Mouse (Mus musculus): ENCODE results near the gene Neurl3. TPM values are rescaled to one million over a fixed set of nuclear protein-coding genes. Genes with fewer than 3 reads are reported as not detected.

Gene Neurl3
- polyA plus RNA-seq, 1 experiment from 2014 or later = 0.51 TPM

GRCm38 (mm10) chr1:36257276-36257675, 17.2 kb downstream of the Neurl3 start:
- DNase-seq (ENCODE audit: low spot score) = no peak
- WGBS = 91% methylated on average over 8 of the region's 8 CpGs
- ATAC-seq = no peak

GRCm38 (mm10) chr1:36255871-36256640, 18.4 kb downstream of the Neurl3 start:
- DNase-seq (ENCODE audit: low spot score) = no peak
- Histone ChIP-seq H3K27ac (ENCODE audit: low read depth, low read length) (no peak overlapping the region), H3K4me3 (ENCODE audit: low read depth, low read length) (no peak overlapping the region), H3K36me3 (ENCODE audit: control insufficient read depth, insufficient read depth, low read length) (no peaks in the 10 kb centered on the region), H3K4me1 (ENCODE audit: control insufficient read depth, insufficient read depth, low read length) (no peaks in the 10 kb centered on the region), H3K9ac (ENCODE audit: low read length) (no peak overlapping the region), H3K9me3 (replicated peaks; ENCODE audit: control insufficient read depth, low read length) (0 out of 2 replicates have a peak, but pooled peaks cover 5% of the 10 kb centered on the region), H3K27me3 (replicated peaks; ENCODE audit: control insufficient read depth, insufficient read depth, low read length) (no peaks in the 10 kb centered on the region), H3K4me2 (ENCODE audit: low read length) (peak overlapping the region; percentile 16; the same call in 1 of the 2 replicates)
- ATAC-seq = no peak
- WGBS = 25% methylated on average over 20 of the region's 20 CpGs

More at GRCm38 (mm10) chr1:36257276-36257675, 17.2 kb downstream of the Neurl3 start:
- no peak overlapping the region for H3K4me3 ChIP-seq (ENCODE audit: low read depth, low read length)
- no peak overlapping the region for H3K9ac ChIP-seq (ENCODE audit: low read length)
- H3K9me3 ChIP-seq (replicated peaks; ENCODE audit: control insufficient read depth, low read length) = 0 out of 2 replicates have a peak, but pooled peaks cover 5% of the 10 kb centered on the region
- H3K4me1 ChIP-seq (ENCODE audit: control insufficient read depth, insufficient read depth, low read length) = no peaks in the 10 kb centered on the region
- no peak overlapping the region for H3K4me2 ChIP-seq (ENCODE audit: low read length)
- no peak overlapping the region for H3K27ac ChIP-seq (ENCODE audit: low read depth, low read length)
- no peaks in the 10 kb centered on the region for H3K36me3 ChIP-seq (ENCODE audit: control insufficient read depth, insufficient read depth, low read length)
- no peaks in the 10 kb centered on the region for H3K27me3 ChIP-seq (replicated peaks; ENCODE audit: control insufficient read depth, insufficient read depth, low read length)

- H3K4me2 ChIP-seq (ENCODE audit: low read length) = peak overlapping the region; percentile 42
- H3K9me3 ChIP-seq (replicated peaks; ENCODE audit: control insufficient read depth, low read length) = 0 out of 2 replicates have a peak, but pooled peaks cover 5% of the 10 kb centered on the region
- H3K4me1 ChIP-seq (ENCODE audit: control insufficient read depth, insufficient read depth, low read length) = no peaks in the 10 kb centered on the region
- ATAC-seq = peak; percentile 45; the same call in 1 of the 2 replicates
- no peak overlapping the region for H3K27ac ChIP-seq (ENCODE audit: low read depth, low read length)
- no peaks in the 10 kb centered on the region for H3K27me3 ChIP-seq (replicated peaks; ENCODE audit: control insufficient read depth, insufficient read depth, low read length)
- H3K36me3 ChIP-seq (ENCODE audit: control insufficient read depth, insufficient read depth, low read length) = no peaks in the 10 kb centered on the region
- WGBS = 7% methylated on average over 25 of the region's 25 CpGs
- peak overlapping the region; percentile 17 for H3K4me3 ChIP-seq (ENCODE audit: low read depth, low read length)
- DNase-seq (ENCODE audit: low spot score) = peak; percentile 58
- H3K9ac ChIP-seq (ENCODE audit: low read length) = peak overlapping the region; percentile 45; the same call in 1 of the 2 replicates
Measured at GRCm38 (mm10) chr1:36254635-36255360, 19.7 kb downstream of the Neurl3 start.

GRCm38 (mm10) chr1:36252791-36253190, 21.7 kb downstream of the Neurl3 start:
- H3K36me3 ChIP-seq (ENCODE audit: control insufficient read depth, insufficient read depth, low read length) = no peaks in the 10 kb centered on the region
- ATAC-seq = peak; percentile 69; the same call in 1 of the 2 replicates
- H3K4me1 ChIP-seq (ENCODE audit: control insufficient read depth, insufficient read depth, low read length) = no peaks in the 10 kb centered on the region
- DNase-seq (ENCODE audit: low spot score) = peak; percentile 91
- 7% methylated on average over 6 of the region's 6 CpGs for WGBS
- no peak overlapping the region for H3K9ac ChIP-seq (ENCODE audit: low read length)
- H3K27me3 ChIP-seq (replicated peaks; ENCODE audit: control insufficient read depth, insufficient read depth, low read length) = no peaks in the 10 kb centered on the region
- H3K4me3 ChIP-seq (ENCODE audit: low read depth, low read length) = no peak overlapping the region
- H3K27ac ChIP-seq (ENCODE audit: low read depth, low read length) = no peak overlapping the region
- 0 out of 2 replicates have a peak, but pooled peaks cover 5% of the 10 kb centered on the region for H3K9me3 ChIP-seq (replicated peaks; ENCODE audit: control insufficient read depth, low read length)
- no peak overlapping the region for H3K4me2 ChIP-seq (ENCODE audit: low read length)

- Histone ChIP-seq H3K4me2 (ENCODE audit: low read length) (no peak overlapping the region), H3K4me3 (ENCODE audit: low read depth, low read length) (no peak overlapping the region), H3K9me3 (replicated peaks; ENCODE audit: control insufficient read depth, low read length) (0 out of 2 replicates have a peak, but pooled peaks cover 3% of the 10 kb centered on the region), H3K27ac (ENCODE audit: low read depth, low read length) (no peak overlapping the region), H3K36me3 (ENCODE audit: control insufficient read depth, insufficient read depth, low read length) (no peaks in the 10 kb centered on the region), H3K9ac (ENCODE audit: low read length) (no peak overlapping the region), H3K4me1 (ENCODE audit: control insufficient read depth, insufficient read depth, low read length) (no peaks in the 10 kb centered on the region), H3K27me3 (replicated peaks; ENCODE audit: control insufficient read depth, insufficient read depth, low read length) (no peaks in the 10 kb centered on the region)
- WGBS = 2% methylated on average over 9 of the region's 9 CpGs
- DNase-seq (ENCODE audit: low spot score) = peak; percentile 4
- no peak for ATAC-seq
Measured at GRCm38 (mm10) chr1:36251426-36251825, 23.1 kb downstream of the Neurl3 start.

GRCm38 (mm10) chr1:36246688-36247087, 27.8 kb downstream of the Neurl3 start:
- 44% methylated on average over 6 of the region's 6 CpGs for WGBS
- no peaks in the 10 kb centered on the region for H3K27me3 ChIP-seq (replicated peaks; ENCODE audit: control insufficient read depth, insufficient read depth, low read length)
- H3K36me3 ChIP-seq (ENCODE audit: control insufficient read depth, insufficient read depth, low read length) = no peaks in the 10 kb centered on the region
- DNase-seq (ENCODE audit: low spot score) (peak; percentile 25), ATAC-seq (no peak)
- H3K4me3 ChIP-seq (ENCODE audit: low read depth, low read length) = no peak overlapping the region
- no peak overlapping the region for H3K4me2 ChIP-seq (ENCODE audit: low read length)
- no peaks in the 10 kb centered on the region for H3K9me3 ChIP-seq (replicated peaks; ENCODE audit: control insufficient read depth, low read length)
- no peak overlapping the region; the same call in 1 of the 2 replicates for H3K9ac ChIP-seq (ENCODE audit: low read length)
- no peak overlapping the region; the same call in 1 of the 2 replicates for H3K27ac ChIP-seq (ENCODE audit: low read depth, low read length)
- peaks cover 10% of the 10 kb centered on the region for H3K4me1 ChIP-seq (ENCODE audit: control insufficient read depth, insufficient read depth, low read length)

- no peak overlapping the region for H3K4me3 ChIP-seq (ENCODE audit: low read depth, low read length)
- no peaks in the 10 kb centered on the region for H3K27me3 ChIP-seq (replicated peaks; ENCODE audit: control insufficient read depth, insufficient read depth, low read length)
- H3K9me3 ChIP-seq (replicated peaks; ENCODE audit: control insufficient read depth, low read length) = no peaks in the 10 kb centered on the region
- WGBS = 87% methylated on average over 4 of the region's 4 CpGs
- no peaks in the 10 kb centered on the region for H3K36me3 ChIP-seq (ENCODE audit: control insufficient read depth, insufficient read depth, low read length)
- no peak overlapping the region for H3K9ac ChIP-seq (ENCODE audit: low read length)
- H3K4me2 ChIP-seq (ENCODE audit: low read length) = no peak overlapping the region
- no peak for ATAC-seq
- no peak overlapping the region for H3K27ac ChIP-seq (ENCODE audit: low read depth, low read length)
- peaks cover 10% of the 10 kb centered on the region for H3K4me1 ChIP-seq (ENCODE audit: control insufficient read depth, insufficient read depth, low read length)
- no peak for DNase-seq (ENCODE audit: low spot score)
Measured at GRCm38 (mm10) chr1:36244828-36245215, 29.7 kb downstream of the Neurl3 start.

GRCm38 (mm10) chr1:36244058-36244827, 30.2 kb downstream of the Neurl3 start, which contains the start of gene Uggt1:
Gene Uggt1, minus strand, starts transcription at chr1:36244720.
- Histone ChIP-seq H3K9ac (ENCODE audit: low read length) (peak within 1 kb of the TSS; percentile 85), H3K36me3 (ENCODE audit: control insufficient read depth, insufficient read depth, low read length) (no peaks in the 10 kb centered on the region), H3K9me3 (replicated peaks; ENCODE audit: control insufficient read depth, low read length) (no peaks in the 10 kb centered on the region), H3K4me1 (ENCODE audit: control insufficient read depth, insufficient read depth, low read length) (peaks cover 10% of the 10 kb centered on the region), H3K27me3 (replicated peaks; ENCODE audit: control insufficient read depth, insufficient read depth, low read length) (no peaks in the 10 kb centered on the region), H3K4me2 (ENCODE audit: low read length) (peak within 1 kb of the TSS; percentile 82), H3K27ac (ENCODE audit: low read depth, low read length) (peak within 1 kb of the TSS; percentile 82), H3K4me3 (ENCODE audit: low read depth, low read length) (peak within 1 kb of the TSS; percentile 87)
- peak; percentile 98 for DNase-seq (ENCODE audit: low spot score)
- WGBS = 2% methylated on average over 49 of the region's 49 CpGs
- peak; percentile 98 for ATAC-seq
